Mouse (Mus musculus) neutrophil, adult 5-6 weeks (primary cell): ENCODE measurements around the gene Lurap1l. TPM values are rescaled to one million over a fixed set of nuclear protein-coding genes. Genes with fewer than 3 reads are reported as not detected.
"Not testable (repeated sequence)": the region's sequence is repeated elsewhere in the genome, so short reads cannot be mapped to it uniquely, and the experiment has no call there.

ENCODE experiments used
- ATAC-seq: fragments of 151-379, 151-347 bp; 2 replicates; pipeline ENCODE4 v1.8.0; 2017; ENCODE audit warnings: mild to moderate bottlenecking, moderate TSS enrichment; ENCODE audit not compliant: insufficient number of reproducible peaks, poor library complexity, low FRiP score, severe bottlenecking; ENCODE audit errors: extremely low read depth
- total RNA-seq: library from RNA; stranded (forward); fragments of 200-1000 nt; gene quantifications from 2 replicates; pipeline ENCODE4 v1.2.3, GENCODE M21; 2017

Gene Lurap1l
- total RNA-seq, 1 experiment from 2014 or later, result not detected

- no peak for ATAC-seq
Measured at GRCm38 (mm10) chr4:80915211-80915610, 4.8 kb downstream of the Lurap1l start.

- ATAC-seq, result no peak
Measured at GRCm38 (mm10) chr4:80916695-80917094, 6.2 kb downstream of the Lurap1l start.

GRCm38 (mm10) chr4:80917128-80917527 lies 6.7 kb downstream of the Lurap1l start:
- ATAC-seq, result not testable (repeated sequence)

GRCm38 (mm10) chr4:80917812-80918211 lies 7.4 kb downstream of the Lurap1l start:
- no peak for ATAC-seq

- ATAC-seq, result no peak
Measured at GRCm38 (mm10) chr4:80918526-80919129, 8.2 kb downstream of the Lurap1l start.

- no peak for ATAC-seq
Measured at GRCm38 (mm10) chr4:80919217-80919867, 8.9 kb downstream of the Lurap1l start.

GRCm38 (mm10) chr4:80921646-80922489 lies 11.4 kb downstream of the Lurap1l start:
- no peak for ATAC-seq

GRCm38 (mm10) chr4:80922654-80923053 lies 12.2 kb downstream of the Lurap1l start:
- no peak for ATAC-seq

- no peak for ATAC-seq
Measured at GRCm38 (mm10) chr4:80924815-80925214, 14.4 kb downstream of the Lurap1l start.

- no peak for ATAC-seq
Measured at GRCm38 (mm10) chr4:80925752-80926519, 15.5 kb downstream of the Lurap1l start.

GRCm38 (mm10) chr4:80934749-80935148 lies 24.3 kb downstream of the Lurap1l start:
- no peak for ATAC-seq

GRCm38 (mm10) chr4:80939115-80939514 lies 28.7 kb downstream of the Lurap1l start:
- ATAC-seq, result no peak

- ATAC-seq, result no peak
Measured at GRCm38 (mm10) chr4:80940946-80941345, 30.5 kb downstream of the Lurap1l start.

GRCm38 (mm10) chr4:80941978-80942377 lies 31.5 kb downstream of the Lurap1l start:
- no peak for ATAC-seq

- no peak for ATAC-seq
Measured at GRCm38 (mm10) chr4:80944605-80945004, 34.2 kb downstream of the Lurap1l start.

GRCm38 (mm10) chr4:80949110-80949509 lies 38.7 kb downstream of the Lurap1l start:
- ATAC-seq, result no peak

- ATAC-seq, result no peak
Measured at GRCm38 (mm10) chr4:80949720-80950119, 39.3 kb downstream of the Lurap1l start.

- ATAC-seq, result no peak
Measured at GRCm38 (mm10) chr4:80950280-80950781, 39.9 kb downstream of the Lurap1l start.

- no peak for ATAC-seq
Measured at GRCm38 (mm10) chr4:80952653-80953052, 42.2 kb downstream of the Lurap1l start.
